Mouse (Mus musculus) neural tube, embryonic 10.5 days (tissue): ENCODE data around the gene Capn10.

ENCODE experiments used
- DNase-seq: peaks from one replicate; pipeline ENCODE4 v3.0.0-alpha.2; 2017; ENCODE audit warnings: low spot score; ENCODE audit errors: extremely low spot score

Capn10 gene

DNA sequence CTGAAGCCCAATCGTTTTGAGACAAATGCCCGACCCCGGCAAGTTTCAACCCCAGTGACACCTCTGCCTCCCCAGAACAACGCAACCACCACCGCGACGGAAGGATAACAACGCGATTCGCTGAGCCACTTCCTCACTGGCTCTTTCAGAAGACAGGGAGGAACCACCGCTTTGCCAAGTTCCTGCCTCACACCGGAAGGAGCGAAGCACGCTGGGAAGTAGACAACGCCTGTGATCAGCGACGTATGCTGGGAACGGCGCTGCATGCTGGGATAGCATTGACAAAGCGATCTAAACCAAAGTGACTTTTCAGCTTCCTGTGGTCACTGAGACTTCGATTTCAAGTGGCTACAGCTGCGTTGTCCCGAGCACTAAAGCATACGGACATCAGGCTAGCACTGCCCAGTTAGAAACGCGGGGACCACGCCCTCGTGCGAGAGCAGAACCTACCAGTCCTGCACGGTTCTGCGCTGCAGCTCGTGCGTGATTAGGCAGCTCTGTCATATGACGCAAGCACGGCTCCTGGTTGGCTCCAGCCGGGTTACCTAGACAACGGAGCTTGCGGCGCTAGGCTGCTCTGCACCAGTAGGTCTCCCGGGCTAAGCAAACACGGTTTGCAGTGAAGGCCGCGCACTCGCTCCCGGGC lies at the start of gene Capn10:
Capn10 (plus strand) TSS at position 195 of the 646 bp plus-strand sequence.
- DNase-seq: peak; percentile 95

- DNase-seq: no peak
Observed at GRCm38 (mm10) chr1:92888901-92889655, 45.1 kb upstream of the Capn10 start.

- DNase-seq: no peak
Observed at GRCm38 (mm10) chr1:92892791-92893190, 41.4 kb upstream of the Capn10 start.

DNA sequence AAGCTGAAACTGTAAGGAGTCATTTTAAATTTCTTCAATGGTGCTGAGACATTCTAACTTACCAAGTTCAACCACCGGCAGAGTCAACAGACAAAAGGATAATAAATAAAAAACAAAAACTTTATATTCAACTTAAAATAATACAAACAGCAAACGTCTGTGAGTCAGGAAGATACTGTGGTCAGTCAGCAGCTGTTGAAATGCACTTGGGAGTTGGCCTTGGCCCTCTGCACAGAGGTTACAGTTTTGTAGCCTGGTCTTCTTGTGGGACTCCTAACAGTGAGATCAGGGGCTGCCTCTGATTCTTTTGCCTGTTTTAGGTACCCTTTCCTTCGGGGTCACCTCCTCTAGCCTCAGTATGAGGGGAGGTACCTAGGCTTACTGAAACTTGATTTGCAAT lies 40.3 kb upstream of the Capn10 start:
- DNase-seq: no peak

DNA sequence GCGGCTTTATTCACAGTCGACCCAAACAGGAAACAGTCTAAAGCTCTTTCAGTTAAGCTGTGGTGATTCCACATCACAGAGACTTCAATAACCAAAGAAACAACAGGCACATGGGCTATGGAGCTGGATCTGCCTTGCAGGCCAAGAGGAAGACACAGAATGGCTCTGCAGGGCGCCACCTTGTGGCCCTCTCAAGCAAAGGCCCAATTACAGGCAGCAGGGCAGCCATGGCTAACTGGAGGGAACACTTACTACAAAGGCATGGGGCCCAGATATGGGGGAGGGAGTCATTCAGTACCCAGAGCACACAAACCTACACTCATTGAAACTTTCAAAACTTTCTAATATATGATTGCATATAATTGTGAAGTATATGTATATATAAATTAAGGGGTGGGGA lies 39.1 kb upstream of the Capn10 start:
- DNase-seq: peak; percentile 81

- DNase-seq: peak; percentile 81
Observed at GRCm38 (mm10) chr1:92902786-92903185, 31.4 kb upstream of the Capn10 start, which contains the start of gene Ankmy1. Gene Ankmy1 (minus strand): TSS chr1:92902906.

- DNase-seq: no peak
Observed at GRCm38 (mm10) chr1:92903627-92904026, 30.5 kb upstream of the Capn10 start.

DNA sequence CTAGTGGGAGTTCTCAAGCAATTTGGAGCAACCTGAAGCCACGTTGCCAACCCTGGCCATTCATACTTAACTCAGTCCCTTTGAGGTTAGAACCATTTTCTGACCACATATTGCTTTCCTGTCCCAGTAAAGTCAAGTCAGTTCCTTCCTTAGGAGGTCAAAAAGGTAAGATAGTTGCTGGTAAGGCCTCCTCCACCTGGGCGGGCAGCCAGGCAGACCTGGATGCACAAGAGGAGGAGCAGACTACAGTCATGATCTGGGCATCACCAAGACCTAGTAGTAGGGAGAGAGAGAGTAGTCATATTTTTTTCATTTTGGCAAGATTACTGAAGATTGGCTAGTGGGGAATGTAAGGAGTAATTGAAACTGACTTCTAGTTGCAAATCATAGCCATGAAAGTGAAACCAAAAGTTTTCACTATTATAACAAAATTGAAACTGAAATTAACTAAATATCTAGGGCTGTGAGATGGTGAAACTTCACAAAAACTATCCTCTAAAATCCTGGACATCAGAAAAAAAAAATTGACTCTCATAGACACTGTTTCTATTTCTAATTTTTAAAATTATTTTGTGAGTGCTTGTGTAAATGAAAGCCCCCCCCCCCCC lies 28.4 kb upstream of the Capn10 start:
- no peak for DNase-seq

- peak; percentile 88 for DNase-seq
Observed at GRCm38 (mm10) chr1:92906779-92907631, 27.2 kb upstream of the Capn10 start, which contains the start of gene Dusp28. Gene Dusp28 (plus strand): TSS chr1:92906981.

- DNase-seq: no peak
Observed at GRCm38 (mm10) chr1:92907632-92908360, 26.4 kb upstream of the Capn10 start.

GRCm38 (mm10) chr1:92908664-92909063 lies 25.5 kb upstream of the Capn10 start:
- DNase-seq: no peak

- DNase-seq: no peak
Observed at GRCm38 (mm10) chr1:92909068-92909467, 25.1 kb upstream of the Capn10 start.

- DNase-seq: peak; percentile 74
Observed at GRCm38 (mm10) chr1:92910239-92910885, 23.8 kb upstream of the Capn10 start, which contains the start of gene Rnpepl1. Gene Rnpepl1 (plus strand): TSS chr1:92910783.

GRCm38 (mm10) chr1:92910925-92911720 lies 23.1 kb upstream of the Capn10 start:
- DNase-seq: peak; percentile 71

GRCm38 (mm10) chr1:92911721-92912138 lies 22.4 kb upstream of the Capn10 start:
- DNase-seq: no peak

DNA sequence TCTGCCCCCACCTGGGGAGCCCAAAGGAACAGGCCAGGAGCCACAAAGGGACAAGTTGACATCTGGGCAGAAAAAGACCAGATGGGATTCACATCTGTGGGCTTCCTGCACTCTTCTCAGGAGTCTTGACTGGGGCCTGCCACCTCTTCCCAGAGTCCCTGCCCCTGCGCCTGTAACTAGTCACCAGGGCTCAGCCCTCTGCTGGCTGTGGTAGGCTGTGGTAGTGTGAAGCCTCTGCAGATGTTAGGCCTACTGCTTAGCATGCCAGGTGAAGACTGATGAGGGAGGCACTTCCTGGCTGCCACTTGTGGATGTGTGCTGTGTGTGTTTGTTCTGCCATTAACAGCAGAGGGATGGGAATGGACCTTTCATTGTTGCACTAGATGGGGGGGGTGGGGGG lies 21.9 kb upstream of the Capn10 start:
- no peak for DNase-seq

DNA sequence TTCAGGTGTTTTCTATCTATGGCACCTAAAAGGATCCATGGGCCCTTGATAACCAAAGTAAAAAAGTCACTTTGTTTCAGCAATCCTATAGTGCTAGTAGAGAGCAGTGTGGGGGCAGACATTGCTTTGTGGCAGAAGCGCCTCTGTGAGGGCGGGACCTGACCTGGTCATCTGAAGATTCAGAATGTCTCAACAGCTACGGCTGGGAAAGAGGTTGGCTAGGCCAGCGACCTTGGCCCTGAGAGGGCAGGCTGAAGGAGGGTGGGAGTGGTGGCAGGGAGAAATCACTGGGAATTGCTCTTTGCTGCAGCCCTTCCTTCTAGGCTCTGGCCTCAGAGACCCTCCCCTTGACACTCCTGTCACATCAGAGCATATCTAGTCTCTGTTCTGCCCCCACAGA lies 19.9 kb upstream of the Capn10 start:
- no peak for DNase-seq

GRCm38 (mm10) chr1:92914993-92915392 lies 19.2 kb upstream of the Capn10 start:
- no peak for DNase-seq

- no peak for DNase-seq
Observed at GRCm38 (mm10) chr1:92916725-92917124, 17.5 kb upstream of the Capn10 start.
